Mouse (Mus musculus) kidney, adult 11 months (tissue): Measurements from ENCODE around the gene Krt86.

ENCODE experiments used
- DNase-seq: peaks from one replicate; pipeline ENCODE4 v3.0.0; 2022

Krt86 gene

GRCm38 (mm10) chr15:101472952-101473528 lies at the start of gene Krt86:
Gene Krt86, plus strand, starts transcription at chr15:101473478.
- DNase-seq: no peak

- no peak for DNase-seq
These were observed 48.4 kb upstream of the Krt86 start for GRCm38 (mm10) chr15:101424914-101425313.

- DNase-seq: no peak
These were observed 36.7 kb upstream of the Krt86 start for GRCm38 (mm10) chr15:101436611-101437010.

GRCm38 (mm10) chr15:101438555-101438954 lies 34.7 kb upstream of the Krt86 start, which contains the start of gene Krt87:
Gene Krt87, minus strand, starts transcription at chr15:101438804.
- DNase-seq: no peak

GRCm38 (mm10) chr15:101440837-101441236 lies 32.4 kb upstream of the Krt86 start:
- no peak for DNase-seq

GRCm38 (mm10) chr15:101446572-101446971 lies 26.7 kb upstream of the Krt86 start:
- DNase-seq: no peak

GRCm38 (mm10) chr15:101447444-101447843 lies 25.8 kb upstream of the Krt86 start, which contains the start of gene Krt88:
Gene Krt88, plus strand, starts transcription at chr15:101447744.
- no peak for DNase-seq

- DNase-seq: peak; percentile 62
These were observed 20.1 kb upstream of the Krt86 start for GRCm38 (mm10) chr15:101453093-101453736.

GRCm38 (mm10) chr15:101454774-101455173 lies 18.5 kb upstream of the Krt86 start:
- no peak for DNase-seq

GRCm38 (mm10) chr15:101455292-101455691 lies 18.0 kb upstream of the Krt86 start:
- peak; percentile 30 for DNase-seq

GRCm38 (mm10) chr15:101455891-101456290 lies 17.4 kb upstream of the Krt86 start:
- DNase-seq: no peak

- DNase-seq: peak; percentile 19
These were observed 14.8 kb upstream of the Krt86 start for GRCm38 (mm10) chr15:101458361-101458930.

GRCm38 (mm10) chr15:101459283-101459682 lies 14.0 kb upstream of the Krt86 start:
- no peak for DNase-seq

GRCm38 (mm10) chr15:101463651-101464050 lies 9.6 kb upstream of the Krt86 start, which contains the start of gene Krt81:
Gene Krt81, minus strand, starts transcription at chr15:101463751.
- DNase-seq: no peak

GRCm38 (mm10) chr15:101469093-101469492 lies 4.2 kb upstream of the Krt86 start:
- no peak for DNase-seq

- DNase-seq: peak; percentile 19
These were observed 5.9 kb downstream of the Krt86 start for GRCm38 (mm10) chr15:101479007-101479665.

- no peak for DNase-seq
These were observed 6.4 kb downstream of the Krt86 start for GRCm38 (mm10) chr15:101479666-101480060.

- DNase-seq: no peak
These were observed 8.8 kb downstream of the Krt86 start for GRCm38 (mm10) chr15:101482056-101482455.

GRCm38 (mm10) chr15:101483646-101484045 lies 10.4 kb downstream of the Krt86 start:
- no peak for DNase-seq

GRCm38 (mm10) chr15:101484939-101485338 lies 11.7 kb downstream of the Krt86 start:
- DNase-seq: no peak

- DNase-seq: no peak
These were observed 12.8 kb downstream of the Krt86 start for GRCm38 (mm10) chr15:101485911-101486635.

- no peak for DNase-seq
These were observed 18.2 kb downstream of the Krt86 start, which contains the start of gene Krt83 for GRCm38 (mm10) chr15:101491431-101491830. Gene Krt83, minus strand, starts transcription at chr15:101491512.

- no peak for DNase-seq
These were observed 19.4 kb downstream of the Krt86 start for GRCm38 (mm10) chr15:101492718-101493117.
